Mouse (Mus musculus) lung, postnatal 0 days (tissue): ENCODE results near the gene Rxfp4. TPM values are rescaled to one million over a fixed set of nuclear protein-coding genes. Genes with fewer than 3 reads are reported as not detected.

ENCODE experiments used
- ATAC-seq: fragments of 200-750 bp; cut with Nextera tagmentation; 2 replicates; pipeline ENCODE4 v1.8.0; 2017; ENCODE audit warnings: moderate library complexity
- DNase-seq: peaks from one replicate; pipeline ENCODE4 v3.0.0-alpha.2; 2016; ENCODE audit warnings: low spot score
- H3K27ac ChIP-seq: fragments of 300-500 bp; sonication (generic); 2 replicates; pipeline ENCODE4 v1.5.1; 2014; ENCODE audit warnings: antibody characterized with exemption, mild to moderate bottlenecking, low read length, mixed read lengths
- H3K27me3 ChIP-seq: fragments of 300-500 bp; sonication (generic); replicated peaks from 2 replicates; pipeline ENCODE4 v1.6.1; 2014; ENCODE audit warnings: low read length, mixed read lengths; ENCODE audit not compliant: insufficient read depth
- H3K36me3 ChIP-seq: fragments of 300-500 bp; sonication (generic); 2 replicates; pipeline ENCODE4 v1.6.1; 2014; ENCODE audit warnings: low read length, mixed read lengths; ENCODE audit not compliant: insufficient read depth
- H3K4me1 ChIP-seq: fragments of 300-500 bp; sonication (generic); 2 replicates; pipeline ENCODE4 v1.6.1; 2014; ENCODE audit warnings: antibody characterized with exemption, low read depth, low read length, mixed read lengths; ENCODE audit not compliant: insufficient read depth
- H3K4me2 ChIP-seq: fragments of 300-500 bp; sonication (generic); replicated peaks from 2 replicates; pipeline ENCODE4 v1.6.1; 2014; ENCODE audit warnings: low read depth, mild to moderate bottlenecking, low read length, moderate library complexity, mixed read lengths
- H3K4me3 ChIP-seq: fragments of 300-500 bp; sonication (generic); 2 replicates; pipeline ENCODE4 v1.5.1; 2014; ENCODE audit warnings: low read depth, low read length
- H3K9ac ChIP-seq: fragments of 300-500 bp; sonication (generic); replicated peaks from 2 replicates; pipeline ENCODE4 v1.6.1; 2014; ENCODE audit warnings: low read depth, mild to moderate bottlenecking
- H3K9me3 ChIP-seq: fragments of 300-500 bp; sonication (generic); 2 replicates; pipeline ENCODE4 v1.6.1; 2016; ENCODE audit warnings: low read length, mixed read lengths
- CTCF ChIP-seq: IDR thresholded peaks from 2 replicates; pipeline ENCODE4 v1.5.1; 2016; ENCODE audit warnings: antibody characterized with exemption, mild to moderate bottlenecking
- EP300 ChIP-seq: IDR thresholded peaks from 2 replicates; pipeline ENCODE4 v1.6.1; 2016; ENCODE audit warnings: antibody characterized with exemption, mild to moderate bottlenecking, control low read depth
- WGBS: fragments of 180-500 bp; shearing (Covaris S2); extraction: QIAGEN DNeasy Blood & Tissue Kit; methylation state at CpG from one replicate; pipeline ENCODE4 v1.1.7; 2014; 5-methylcytosine and 5-hydroxymethylcytosine counted together
- polyA plus RNA-seq: library from polyadenylated mRNA; unstranded; fragments of >200 nt; fragmentation: Nextera tagmentation; extraction: Ambion mirVana; gene quantifications from 2 replicates; pipeline ENCODE4 v1.2.1, GENCODE M21; 2015

Rxfp4 gene
- polyA plus RNA-seq, 1 experiment from 2014 or later, result 0.92 TPM

GRCm38 (mm10) chr3:88633056-88633455 lies 19.9 kb downstream of the Rxfp4 start:
- no peaks in the 10 kb centered on the region for H3K9me3 ChIP-seq
- peaks cover 11% of the 10 kb centered on the region; the same call in 1 of the 2 replicates for H3K4me1 ChIP-seq
- H3K27me3 ChIP-seq, result no peaks in the 10 kb centered on the region
- no peak overlapping the region for H3K4me3 ChIP-seq
- H3K36me3 ChIP-seq, result peaks cover 64% of the 10 kb centered on the region
- TF ChIP-seq CTCF, result no peak
- TF ChIP-seq EP300, result no peak
- H3K27ac ChIP-seq, result no peak overlapping the region
- no peak overlapping the region for H3K4me2 ChIP-seq
- WGBS, result 90% methylated on average over 10 of the region's 10 CpGs
- ATAC-seq (no peak), DNase-seq (no peak)
- no peak overlapping the region for H3K9ac ChIP-seq

DNA sequence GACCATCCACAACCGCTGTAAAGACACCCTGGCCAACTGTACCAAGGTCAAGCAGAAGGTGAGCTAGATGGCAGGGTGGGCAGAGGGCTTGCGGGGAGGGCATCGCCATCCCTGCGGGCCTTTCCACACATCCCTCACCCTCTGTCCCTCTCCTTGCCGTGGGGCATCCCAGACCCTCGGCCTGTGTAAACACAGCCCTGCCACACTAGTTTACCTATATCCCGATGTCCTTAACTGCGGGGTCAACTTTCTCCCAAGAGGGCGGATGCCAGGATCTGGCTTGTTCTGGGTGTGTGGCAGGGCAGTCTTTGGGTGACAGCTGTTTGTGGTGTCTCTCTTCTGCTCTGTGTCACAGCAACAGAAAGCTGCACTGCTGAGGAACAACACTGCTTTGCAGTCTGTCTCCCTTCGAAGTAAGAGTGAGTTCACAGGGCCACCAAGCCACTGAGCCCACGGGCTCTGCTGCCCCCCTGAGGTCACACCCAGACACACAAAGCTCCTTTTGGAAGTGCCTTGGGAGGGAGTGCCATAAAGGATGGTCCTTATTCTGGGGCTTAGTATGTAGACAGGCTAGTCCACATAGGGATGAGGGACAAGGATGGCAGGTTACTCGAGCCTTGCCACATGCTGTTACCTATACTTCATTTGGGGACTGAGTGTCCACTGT lies 20.9 kb downstream of the Rxfp4 start:
- TF ChIP-seq EP300 (no peak), CTCF (peak; percentile 82)
- Histone ChIP-seq H3K4me3 (no peak overlapping the region), H3K27ac (peak overlapping the region; percentile 74; the same call in 1 of the 2 replicates), H3K36me3 (peaks cover 63% of the 10 kb centered on the region), H3K4me1 (peaks cover 16% of the 10 kb centered on the region; the same call in 1 of the 2 replicates), H3K9ac (no peak overlapping the region), H3K9me3 (no peaks in the 10 kb centered on the region), H3K4me2 (no peak overlapping the region), H3K27me3 (no peaks in the 10 kb centered on the region)
- peak; percentile 23; the same call in 1 of the 2 replicates for ATAC-seq
- peak; percentile 78 for DNase-seq
- WGBS, result 60% methylated on average over 12 of the region's 12 CpGs

GRCm38 (mm10) chr3:88630849-88631341 lies 22.0 kb downstream of the Rxfp4 start:
- Histone ChIP-seq H3K27ac (peak overlapping the region; percentile 74), H3K4me3 (no peak overlapping the region), H3K4me1 (peaks cover 23% of the 10 kb centered on the region; the same call in 1 of the 2 replicates), H3K9ac (no peak overlapping the region), H3K4me2 (no peak overlapping the region), H3K27me3 (no peaks in the 10 kb centered on the region), H3K9me3 (no peaks in the 10 kb centered on the region), H3K36me3 (peaks cover 51% of the 10 kb centered on the region)
- ATAC-seq (peak; percentile 76), DNase-seq (peak; percentile 59)
- no peak for TF ChIP-seq CTCF
- TF ChIP-seq EP300, result peak; percentile 72
- WGBS, result 43% methylated on average over 5 of the region's 6 CpGs

DNA sequence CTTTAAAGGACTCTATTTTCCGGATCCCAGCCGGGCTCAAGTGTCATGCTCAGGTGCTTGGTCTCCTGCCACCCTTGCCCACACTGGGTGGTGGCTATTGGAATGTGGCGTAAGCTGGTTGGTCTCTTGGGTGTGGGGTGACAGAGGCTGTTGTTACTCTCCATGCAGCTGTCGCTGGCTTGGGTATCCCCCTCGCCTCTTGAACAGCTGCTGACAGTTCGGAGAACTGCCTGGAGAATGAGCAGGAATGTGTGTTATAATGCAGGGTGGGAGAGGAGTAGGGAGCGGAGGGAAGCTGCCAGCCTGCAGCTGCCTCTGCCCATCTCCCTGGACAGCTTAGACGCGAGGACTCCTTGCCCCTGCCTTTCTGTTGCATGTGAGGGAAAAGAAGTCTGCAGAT lies 22.9 kb downstream of the Rxfp4 start:
- Histone ChIP-seq H3K36me3 (peaks cover 43% of the 10 kb centered on the region), H3K27me3 (no peaks in the 10 kb centered on the region), H3K4me1 (peaks cover 25% of the 10 kb centered on the region; the same call in 1 of the 2 replicates), H3K9me3 (no peaks in the 10 kb centered on the region), H3K9ac (no peak overlapping the region), H3K27ac (peak overlapping the region; percentile 65; the same call in 1 of the 2 replicates), H3K4me2 (no peak overlapping the region), H3K4me3 (no peak overlapping the region)
- no peak for TF ChIP-seq EP300
- no peak for TF ChIP-seq CTCF
- no peak for DNase-seq
- ATAC-seq, result no peak
- 55% methylated on average over 9 of the region's 9 CpGs for WGBS

DNA sequence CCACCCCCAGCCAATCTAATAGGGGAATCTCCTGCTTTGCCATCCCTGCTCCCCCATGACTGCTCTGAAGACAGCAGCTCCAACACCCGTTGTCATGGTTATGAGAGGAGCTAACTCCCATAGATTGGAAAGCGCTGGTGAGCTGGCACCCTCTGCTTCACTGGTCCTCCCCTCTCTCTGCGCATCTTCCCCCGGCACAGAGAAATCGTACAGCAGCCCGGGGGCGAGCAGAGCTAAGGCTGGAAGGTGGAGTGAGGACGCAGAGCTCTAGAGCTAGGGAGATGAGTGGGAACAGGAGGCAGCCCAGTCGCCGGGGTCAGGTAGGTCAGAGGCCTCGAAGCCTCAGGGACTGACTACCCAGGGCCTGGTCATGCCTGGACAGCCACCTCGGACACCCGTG lies 23.7 kb downstream of the Rxfp4 start:
- 62% methylated on average over 13 of the region's 13 CpGs for WGBS
- peaks cover 35% of the 10 kb centered on the region for H3K36me3 ChIP-seq
- H3K27ac ChIP-seq, result peak overlapping the region; percentile 47; the same call in 1 of the 2 replicates
- no peaks in the 10 kb centered on the region for H3K9me3 ChIP-seq
- H3K27me3 ChIP-seq, result no peaks in the 10 kb centered on the region
- no peak overlapping the region for H3K4me2 ChIP-seq
- H3K4me3 ChIP-seq, result no peak overlapping the region
- DNase-seq (no peak), ATAC-seq (no peak)
- H3K4me1 ChIP-seq, result peaks cover 25% of the 10 kb centered on the region; the same call in 1 of the 2 replicates
- no peak overlapping the region for H3K9ac ChIP-seq
- no peak for TF ChIP-seq CTCF
- TF ChIP-seq EP300, result no peak

- no peaks in the 10 kb centered on the region for H3K27me3 ChIP-seq
- DNase-seq (peak; percentile 65), ATAC-seq (peak; percentile 39)
- WGBS, result 30% methylated on average over 4 of the region's 4 CpGs
- peaks cover 30% of the 10 kb centered on the region for H3K36me3 ChIP-seq
- H3K4me1 ChIP-seq, result peaks cover 25% of the 10 kb centered on the region; the same call in 1 of the 2 replicates
- H3K4me3 ChIP-seq, result no peak overlapping the region
- TF ChIP-seq EP300 (no peak), CTCF (no peak)
- no peak overlapping the region for H3K9ac ChIP-seq
- H3K27ac ChIP-seq, result peak overlapping the region; percentile 57; the same call in 1 of the 2 replicates
- no peak overlapping the region for H3K4me2 ChIP-seq
- no peaks in the 10 kb centered on the region for H3K9me3 ChIP-seq
Measured at GRCm38 (mm10) chr3:88628766-88629165, 24.2 kb downstream of the Rxfp4 start.
